In genomic region chr16:17803675-17804448, GRCm38 (mm10) we compare ENCODE assay signal across 10 mouse cellular contexts. TPM values are rescaled to one million over a fixed set of nuclear protein-coding genes. Genes with fewer than 3 reads are reported as not detected.
A peak's percentile ranks its signal among the peaks of the same experiment; 100 is the strongest.
DNase-seq lines count a peak whose midpoint lies in the region; ATAC-seq and TF ChIP-seq lines count a peak whose summit lies in the region.
"Had no signal": no experiment of that assay in that cellular context is flagged by ENCODE, and none has a peak within 500 bp of the region (broad histone marks: within the 10 kb centered on the region; RNA-seq: fewer than 3 reads in every experiment).

No protein-coding gene starts in this region.

- intact Hi-C loops in gastrocnemius, postnatal 36 days (cut with DNase I), result no loop called here

- no peaks in the 10 kb centered on the region for H3K9me3 ChIP-seq in heart, embryonic 10.5 days
- peaks cover 4% of the 10 kb centered on the region; the same call in 1 of the 2 replicates for H3K9me3 ChIP-seq in E14TG2a.4 (ENCODE audit: low read length)
- no peaks in the 10 kb centered on the region for H3K9me3 ChIP-seq in forebrain, embryonic 15.5 days
- no peaks in the 10 kb centered on the region for H3K9me3 ChIP-seq in liver, embryonic 16.5 days (replicated peaks; ENCODE audit: control insufficient read depth, low read length)

- 10% methylated on average over 33 of the region's 33 CpGs for WGBS in heart, embryonic 10.5 days
- WGBS in forebrain, embryonic 15.5 days, result 8% methylated on average over 33 of the region's 33 CpGs
- WGBS in liver, embryonic 16.5 days (ENCODE audit: insufficient replicate concordance), result 11% methylated on average over 33 of the region's 33 CpGs

- TF ChIP-seq CTCF in E14TG2a.4 (conservative IDR thresholded peaks at IDR 0.05; ENCODE audit: low read length), result no peak

- peak; percentile 73 for DNase-seq in heart, embryonic 10.5 days (ENCODE audit: low spot score)
- DNase-seq in heart, adult 18-20 months, result no peak
- no peak for DNase-seq in adrenal gland, adult 18-20 months (ENCODE audit: low spot score in 2 of 2)
- DNase-seq in gastrocnemius, postnatal 36 days, result no peak
- DNase-seq in urinary bladder, postnatal 36 days (ENCODE audit: low spot score in 2 of 2), result no peak
- DNase-seq: layer of hippocampus, adult 9-11 months had no signal

- H3K4me3 ChIP-seq in heart, embryonic 10.5 days, result peak overlapping the region; percentile 58
- H3K4me3 ChIP-seq in E14TG2a.4 (replicated peaks; ENCODE audit: low read length), result peak overlapping the region; percentile 74
- H3K4me3 ChIP-seq in forebrain, embryonic 15.5 days, result peak overlapping the region; percentile 38
- H3K4me3 ChIP-seq in liver, embryonic 16.5 days (ENCODE audit: low read depth, low read length), result peak overlapping the region; percentile 38

- peaks cover 95% of the 10 kb centered on the region for H3K27me3 ChIP-seq in heart, embryonic 10.5 days (ENCODE audit: insufficient read depth, poor library complexity, severe bottlenecking)
- H3K27me3 ChIP-seq in E14TG2a.4 (ENCODE audit: insufficient read depth, low read length), result peaks cover 98% of the 10 kb centered on the region
- peaks cover 73% of the 10 kb centered on the region for H3K27me3 ChIP-seq in forebrain, embryonic 15.5 days
- peaks cover 97% of the 10 kb centered on the region for H3K27me3 ChIP-seq in liver, embryonic 16.5 days (ENCODE audit: control insufficient read depth, insufficient read depth, low read depth, low read length)

- 0 out of 2 replicates have a peak, but pooled peaks cover 12% of the 10 kb centered on the region for H3K36me3 ChIP-seq in heart, embryonic 10.5 days
- H3K36me3 ChIP-seq in E14TG2a.4 (ENCODE audit: insufficient read depth, low read length), result no peaks in the 10 kb centered on the region
- H3K36me3 ChIP-seq in forebrain, embryonic 15.5 days, result no peaks in the 10 kb centered on the region
- no peaks in the 10 kb centered on the region for H3K36me3 ChIP-seq in liver, embryonic 16.5 days (ENCODE audit: control insufficient read depth, insufficient read depth)

- H3K4me2 ChIP-seq in forebrain, embryonic 15.5 days (replicated peaks), result peak overlapping the region; percentile 57
- H3K4me2 ChIP-seq in liver, embryonic 16.5 days (ENCODE audit: low read depth, low read length), result peak overlapping the region; percentile 59

- H3K27ac ChIP-seq in heart, embryonic 10.5 days, result no peak overlapping the region
- H3K27ac ChIP-seq in forebrain, embryonic 15.5 days (replicated peaks), result no peak overlapping the region
- no peak overlapping the region for H3K27ac ChIP-seq in liver, embryonic 16.5 days (ENCODE audit: low read length)

- no peak for ATAC-seq in forebrain, embryonic 15.5 days (replicated peaks)
- ATAC-seq in liver, embryonic 16.5 days (ENCODE audit: low read depth), result no peak

- peak overlapping the region; percentile 14; the same call in 1 of the 2 replicates for H3K9ac ChIP-seq in forebrain, embryonic 15.5 days (replicated peaks)
- H3K9ac ChIP-seq in liver, embryonic 16.5 days (ENCODE audit: low read depth, low read length), result no peak overlapping the region

- peaks cover 80% of the 10 kb centered on the region for H3K4me1 ChIP-seq in heart, embryonic 10.5 days
- peaks cover 53% of the 10 kb centered on the region for H3K4me1 ChIP-seq in E14TG2a.4 (replicated peaks; ENCODE audit: low read depth, low read length)
- H3K4me1 ChIP-seq in forebrain, embryonic 15.5 days, result peaks cover 47% of the 10 kb centered on the region
- peaks cover 29% of the 10 kb centered on the region for H3K4me1 ChIP-seq in liver, embryonic 16.5 days (ENCODE audit: control insufficient read depth, low read depth, low read length)

RNA-seq across cellular contexts. Expression of gene Scarf2, which starts 6.8 kb away (rescaled TPM):
- polyA plus RNA-seq in heart, embryonic 10.5 days (2016; fragmentation: Nextera tagmentation; extraction: Ambion mirVana), result 7.0 and 12.9 TPM in 2 replicates
- total RNA-seq in heart, adult 18-20 months (2021), result 1 to 10 TPM; 4.8 TPM
- 1.3 TPM in 2 replicates for polyA plus RNA-seq in forebrain, embryonic 15.5 days (2015; fragmentation: Nextera tagmentation; extraction: Ambion mirVana)
- polyA plus RNA-seq in liver, embryonic 16.5 days (2015; fragmentation: Nextera tagmentation; extraction: Ambion mirVana), result 0.67 TPM in 2 replicates
- 10 to 100 TPM in 1 of 2 experiments, 1 to 10 TPM in 1; 9.5 to 11.7 TPM for total RNA-seq in adrenal gland, adult 18-20 months (2021)
- 1 to 10 TPM; 3.6 to 4.5 TPM for total RNA-seq in gastrocnemius, postnatal 36 days (2021)

RNA-seq across cellular contexts. Expression of gene B830017H08Rik, which starts 29.1 kb away (rescaled TPM):
- not detected in 2 replicates for polyA plus RNA-seq in heart, embryonic 10.5 days (2016; fragmentation: Nextera tagmentation; extraction: Ambion mirVana)
- total RNA-seq in heart, adult 18-20 months (2021), result not detected
- polyA plus RNA-seq in forebrain, embryonic 15.5 days (2015; fragmentation: Nextera tagmentation; extraction: Ambion mirVana), result 0.93 and 1.3 TPM in 2 replicates
- not detected in 2 replicates for polyA plus RNA-seq in liver, embryonic 16.5 days (2015; fragmentation: Nextera tagmentation; extraction: Ambion mirVana)
- not detected for total RNA-seq in adrenal gland, adult 18-20 months (2021)
- total RNA-seq in gastrocnemius, postnatal 36 days (2021), result not detected
- polyA plus RNA-seq: C2C12 had no signal

RNA-seq across cellular contexts. Expression of gene Car15, which starts 34.3 kb away (rescaled TPM):
- 2.0 and 2.3 TPM in 2 replicates for polyA plus RNA-seq in heart, embryonic 10.5 days (2016; fragmentation: Nextera tagmentation; extraction: Ambion mirVana)
- total RNA-seq in heart, adult 18-20 months (2021), result 1 to 10 TPM; 1.7 to 2.1 TPM
- polyA plus RNA-seq in forebrain, embryonic 15.5 days (2015; fragmentation: Nextera tagmentation; extraction: Ambion mirVana), result 4.8 and 5.7 TPM in 2 replicates
- 0.58 and 0.88 TPM in 2 replicates for polyA plus RNA-seq in liver, embryonic 16.5 days (2015; fragmentation: Nextera tagmentation; extraction: Ambion mirVana)
- 1 to 10 TPM; 1.8 to 2.2 TPM for total RNA-seq in adrenal gland, adult 18-20 months (2021)
- 1 to 10 TPM in 1 of 2 experiments, under 1 TPM in 1; 0.74 to 1.1 TPM for total RNA-seq in gastrocnemius, postnatal 36 days (2021)

RNA-seq across cellular contexts. Expression of gene Klhl22, which starts 44.4 kb away (rescaled TPM):
- 47.2 and 55.4 TPM in 2 replicates for polyA plus RNA-seq in heart, embryonic 10.5 days (2016; fragmentation: Nextera tagmentation; extraction: Ambion mirVana)
- 10 to 100 TPM; 18.2 to 24.2 TPM for total RNA-seq in heart, adult 18-20 months (2021)
- polyA plus RNA-seq in forebrain, embryonic 15.5 days (2015; fragmentation: Nextera tagmentation; extraction: Ambion mirVana), result 69.7 and 72.1 TPM in 2 replicates
- polyA plus RNA-seq in liver, embryonic 16.5 days (2015; fragmentation: Nextera tagmentation; extraction: Ambion mirVana), result 11.2 and 12.8 TPM in 2 replicates
- 10 to 100 TPM; 29.8 to 38.3 TPM for total RNA-seq in adrenal gland, adult 18-20 months (2021)
- 10 to 100 TPM; 16.8 to 20.9 TPM for total RNA-seq in gastrocnemius, postnatal 36 days (2021)
